Mouse (Mus musculus): ENCODE results near the gene 2010300C02Rik. TPM values are rescaled to one million over a fixed set of nuclear protein-coding genes. Genes with fewer than 3 reads are reported as not detected.

2010300C02Rik gene
- total RNA-seq, 2 experiments from 2014 or later = 251 to 264 TPM

GRCm38 (mm10) chr1:37674266-37674665 lies 45.6 kb downstream of the 2010300C02Rik start:
- no peak for DNase-seq (ENCODE audit: low spot score in 2 of 2)

- no peak for DNase-seq (ENCODE audit: low spot score in 2 of 2)
Observed at GRCm38 (mm10) chr1:37671316-37671715, 48.6 kb downstream of the 2010300C02Rik start.

GRCm38 (mm10) chr1:37667386-37667785 lies 52.5 kb downstream of the 2010300C02Rik start:
- DNase-seq (ENCODE audit: low spot score in 2 of 2) = no peak

- DNase-seq (ENCODE audit: low spot score in 2 of 2) = no peak
Observed at GRCm38 (mm10) chr1:37666587-37666986, 53.3 kb downstream of the 2010300C02Rik start.

GRCm38 (mm10) chr1:37665539-37666323 lies 54.2 kb downstream of the 2010300C02Rik start:
- no peak for DNase-seq (ENCODE audit: low spot score in 2 of 2)

- DNase-seq (ENCODE audit: low spot score in 2 of 2) = no peak
Observed at GRCm38 (mm10) chr1:37664496-37664895, 55.4 kb downstream of the 2010300C02Rik start.

GRCm38 (mm10) chr1:37663606-37664005 lies 56.3 kb downstream of the 2010300C02Rik start:
- DNase-seq (ENCODE audit: low spot score in 2 of 2) = no peak

- no peak for DNase-seq (ENCODE audit: low spot score in 2 of 2)
Observed at GRCm38 (mm10) chr1:37656017-37656416, 63.9 kb downstream of the 2010300C02Rik start.

- no peak for DNase-seq (ENCODE audit: low spot score in 2 of 2)
Observed at GRCm38 (mm10) chr1:37653992-37654391, 65.9 kb downstream of the 2010300C02Rik start.

GRCm38 (mm10) chr1:37647066-37647465 lies 72.8 kb downstream of the 2010300C02Rik start:
- DNase-seq (ENCODE audit: low spot score in 2 of 2) = no peak

GRCm38 (mm10) chr1:37644501-37644900 lies 75.4 kb downstream of the 2010300C02Rik start:
- no peak for DNase-seq (ENCODE audit: low spot score in 2 of 2)

GRCm38 (mm10) chr1:37643794-37644365 lies 76.0 kb downstream of the 2010300C02Rik start:
- no peak for DNase-seq (ENCODE audit: low spot score in 2 of 2)

GRCm38 (mm10) chr1:37641361-37641760 lies 78.5 kb downstream of the 2010300C02Rik start:
- no peak for DNase-seq (ENCODE audit: low spot score in 2 of 2)

- DNase-seq (ENCODE audit: low spot score in 2 of 2) = peak; percentile 87
Observed at GRCm38 (mm10) chr1:37639101-37639500, 80.8 kb downstream of the 2010300C02Rik start.

GRCm38 (mm10) chr1:37638560-37638959 lies 81.3 kb downstream of the 2010300C02Rik start:
- no peak for DNase-seq (ENCODE audit: low spot score in 2 of 2)

GRCm38 (mm10) chr1:37637571-37637970 lies 82.3 kb downstream of the 2010300C02Rik start:
- no peak for DNase-seq (ENCODE audit: low spot score in 2 of 2)

- no peak for DNase-seq (ENCODE audit: low spot score in 2 of 2)
Observed at GRCm38 (mm10) chr1:37636824-37637223, 83.1 kb downstream of the 2010300C02Rik start.

- no peak for DNase-seq (ENCODE audit: low spot score in 2 of 2)
Observed at GRCm38 (mm10) chr1:37636169-37636568, 83.7 kb downstream of the 2010300C02Rik start.

- DNase-seq (ENCODE audit: low spot score in 2 of 2) = no peak
Observed at GRCm38 (mm10) chr1:37635716-37636115, 84.2 kb downstream of the 2010300C02Rik start.

- peak in 1 of 2 experiments; percentile 54 for DNase-seq (ENCODE audit: low spot score in 2 of 2)
Observed at GRCm38 (mm10) chr1:37634658-37635057, 85.2 kb downstream of the 2010300C02Rik start.

GRCm38 (mm10) chr1:37633516-37633915 lies 86.4 kb downstream of the 2010300C02Rik start:
- DNase-seq (ENCODE audit: low spot score in 2 of 2) = no peak

- DNase-seq (ENCODE audit: low spot score in 2 of 2) = no peak
Observed at GRCm38 (mm10) chr1:37632425-37632824, 87.5 kb downstream of the 2010300C02Rik start.

- no peak for DNase-seq (ENCODE audit: low spot score in 2 of 2)
Observed at GRCm38 (mm10) chr1:37631456-37631855, 88.4 kb downstream of the 2010300C02Rik start.
